Comparison of ENCODE assay signal across 19 mouse cellular contexts in genomic region chr2:132943596-132943995, GRCm38 (mm10). TPM values are rescaled to one million over a fixed set of nuclear protein-coding genes. Genes with fewer than 3 reads are reported as not detected.
DNase-seq lines count a peak whose midpoint lies in the region; ATAC-seq and TF ChIP-seq lines count a peak whose summit lies in the region.
"Had no signal": no experiment of that assay in that cellular context is flagged by ENCODE, and none has a peak within 500 bp of the region (broad histone marks: within the 10 kb centered on the region; RNA-seq: fewer than 3 reads in every experiment).

No protein-coding gene starts in this region.

- peak; percentile 34 for DNase-seq in kidney, adult 9 months
- no peak for DNase-seq in kidney, postnatal 14 days
- DNase-seq in layer of hippocampus, postnatal 14 days (ENCODE audit: low spot score in 2 of 2), result no peak
- DNase-seq: B cell, adult 2 months; cerebellum, postnatal 25 days; heart, adult 18-20 months; thymus, postnatal 4 days had no signal

- peaks cover 56% of the 10 kb centered on the region for H3K27me3 ChIP-seq in embryonic facial prominence, embryonic 13.5 days
- H3K27me3 ChIP-seq in intestine, postnatal 0 days (replicated peaks; ENCODE audit: control insufficient read depth, insufficient read depth, low read length), result 0 out of 2 replicates have a peak, but pooled peaks cover 3% of the 10 kb centered on the region
- peaks cover 6% of the 10 kb centered on the region; the same call in 1 of the 2 replicates for H3K27me3 ChIP-seq in stomach, embryonic 14.5 days (ENCODE audit: control insufficient read depth, insufficient read depth, low read length)
- peaks cover 59% of the 10 kb centered on the region for H3K27me3 ChIP-seq in midbrain, embryonic 13.5 days

- H3K27ac ChIP-seq in embryonic facial prominence, embryonic 13.5 days, result no peak overlapping the region
- peak overlapping the region; percentile 62; the same call in 1 of the 2 replicates for H3K27ac ChIP-seq in intestine, postnatal 0 days (ENCODE audit: low read depth, low read length)
- H3K27ac ChIP-seq in stomach, embryonic 14.5 days (ENCODE audit: low read length), result no peak overlapping the region
- no peak overlapping the region for H3K27ac ChIP-seq in midbrain, embryonic 13.5 days
- H3K27ac ChIP-seq: forebrain, embryonic 12.5 days; heart, embryonic 15.5 days; hindbrain, embryonic 12.5 days; neural tube, embryonic 13.5 days had no signal

- peak overlapping the region; percentile 31 for H3K4me2 ChIP-seq in embryonic facial prominence, embryonic 13.5 days
- H3K4me2 ChIP-seq in intestine, postnatal 0 days (replicated peaks; ENCODE audit: low read depth), result peak overlapping the region; percentile 71
- peak overlapping the region; percentile 44 for H3K4me2 ChIP-seq in stomach, embryonic 14.5 days (replicated peaks; ENCODE audit: low read depth, low read length)
- no peak overlapping the region for H3K4me2 ChIP-seq in midbrain, embryonic 13.5 days (replicated peaks)
- H3K4me2 ChIP-seq: forebrain, embryonic 12.5 days; heart, embryonic 15.5 days; hindbrain, embryonic 12.5 days; neural tube, embryonic 13.5 days had no signal

- ATAC-seq in embryonic facial prominence, embryonic 13.5 days (ENCODE audit: insufficient number of reproducible peaks, insufficient read depth, low FRiP score, low TSS enrichment, low read depth), result no peak
- no peak for ATAC-seq in intestine, postnatal 0 days
- no peak for ATAC-seq in stomach, embryonic 14.5 days (ENCODE audit: insufficient number of reproducible peaks, insufficient read depth, low FRiP score, low read depth)
- no peak for ATAC-seq in midbrain, embryonic 13.5 days

- no peak for TF ChIP-seq CTCF in intestine, postnatal 0 days (IDR thresholded peaks at IDR 0.05; ENCODE audit: low read depth)

- no peaks in the 10 kb centered on the region for H3K36me3 ChIP-seq in embryonic facial prominence, embryonic 13.5 days
- H3K36me3 ChIP-seq in intestine, postnatal 0 days (ENCODE audit: control insufficient read depth, insufficient read depth), result peaks cover 4% of the 10 kb centered on the region; the same call in 1 of the 2 replicates
- H3K36me3 ChIP-seq in stomach, embryonic 14.5 days (ENCODE audit: control insufficient read depth, insufficient read depth, low read length), result no peaks in the 10 kb centered on the region
- H3K36me3 ChIP-seq in midbrain, embryonic 13.5 days, result no peaks in the 10 kb centered on the region
- H3K36me3 ChIP-seq: forebrain, embryonic 12.5 days; heart, embryonic 15.5 days; hindbrain, embryonic 12.5 days; neural tube, embryonic 13.5 days had no signal

- 42% methylated on average over 9 of the region's 9 CpGs for WGBS in embryonic facial prominence, embryonic 13.5 days
- 11% methylated on average over 9 of the region's 9 CpGs for WGBS in intestine, postnatal 0 days
- 38% methylated on average over 9 of the region's 9 CpGs for WGBS in stomach, embryonic 14.5 days
- 60% methylated on average over 9 of the region's 9 CpGs for WGBS in midbrain, embryonic 13.5 days

- H3K4me1 ChIP-seq in embryonic facial prominence, embryonic 13.5 days, result peaks cover 13% of the 10 kb centered on the region
- 0 out of 2 replicates have a peak, but pooled peaks cover 4% of the 10 kb centered on the region for H3K4me1 ChIP-seq in intestine, postnatal 0 days (replicated peaks; ENCODE audit: control insufficient read depth, insufficient read depth, low read length)
- no peaks in the 10 kb centered on the region for H3K4me1 ChIP-seq in stomach, embryonic 14.5 days (ENCODE audit: control insufficient read depth, insufficient read depth, low read length)
- peaks cover 14% of the 10 kb centered on the region for H3K4me1 ChIP-seq in midbrain, embryonic 13.5 days (replicated peaks)

- peak overlapping the region; percentile 27 for H3K4me3 ChIP-seq in embryonic facial prominence, embryonic 13.5 days
- H3K4me3 ChIP-seq in intestine, postnatal 0 days (ENCODE audit: low read depth, low read length), result peak overlapping the region; percentile 57
- H3K4me3 ChIP-seq in stomach, embryonic 14.5 days (ENCODE audit: low read depth, low read length), result peak overlapping the region; percentile 35
- H3K4me3 ChIP-seq in midbrain, embryonic 13.5 days (replicated peaks), result no peak overlapping the region
- H3K4me3 ChIP-seq: forebrain, embryonic 12.5 days; heart, embryonic 15.5 days; hindbrain, embryonic 12.5 days; neural tube, embryonic 13.5 days had no signal

- 0 out of 2 replicates have a peak overlapping the region, but pooled peaks have one; percentile 3 for H3K9ac ChIP-seq in embryonic facial prominence, embryonic 13.5 days
- peak overlapping the region; percentile 12; the same call in 1 of the 2 replicates for H3K9ac ChIP-seq in intestine, postnatal 0 days (ENCODE audit: low read depth, low read length)
- H3K9ac ChIP-seq in stomach, embryonic 14.5 days (replicated peaks; ENCODE audit: low read depth, low read length), result no peak overlapping the region
- H3K9ac ChIP-seq in midbrain, embryonic 13.5 days (replicated peaks), result no peak overlapping the region
- H3K9ac ChIP-seq: forebrain, embryonic 12.5 days; heart, embryonic 15.5 days; hindbrain, embryonic 12.5 days; neural tube, embryonic 13.5 days had no signal

- H3K9me3 ChIP-seq in embryonic facial prominence, embryonic 13.5 days, result no peaks in the 10 kb centered on the region
- no peaks in the 10 kb centered on the region for H3K9me3 ChIP-seq in intestine, postnatal 0 days (ENCODE audit: control insufficient read depth)
- no peaks in the 10 kb centered on the region for H3K9me3 ChIP-seq in stomach, embryonic 14.5 days (ENCODE audit: control insufficient read depth, low read depth, low read length)
- no peaks in the 10 kb centered on the region for H3K9me3 ChIP-seq in midbrain, embryonic 13.5 days
- H3K9me3 ChIP-seq: forebrain, embryonic 12.5 days; heart, embryonic 15.5 days; hindbrain, embryonic 12.5 days; neural tube, embryonic 13.5 days had no signal

RNA-seq across cellular contexts. Expression of gene Fermt1, which starts 2.1 kb away (rescaled TPM):
- polyA plus RNA-seq in embryonic facial prominence, embryonic 13.5 days (2015; fragmentation: Nextera tagmentation; extraction: Ambion mirVana), result 24.9 and 27.0 TPM in 2 replicates
- polyA plus RNA-seq in intestine, postnatal 0 days (2015; fragmentation: Nextera tagmentation; extraction: Ambion mirVana), result 69.7 and 77.5 TPM in 2 replicates
- 55.8 and 62.7 TPM in 2 replicates for polyA plus RNA-seq in stomach, embryonic 14.5 days (2014; fragmentation: Nextera tagmentation; extraction: Ambion mirVana)
- polyA plus RNA-seq in midbrain, embryonic 13.5 days (2015; fragmentation: Nextera tagmentation; extraction: Ambion mirVana), result not detected in 2 replicates
- total RNA-seq in layer of hippocampus, postnatal 14 days (2021), result under 1 TPM; 0.19 to 0.76 TPM
- total RNA-seq: gastrocnemius, adult 18-20 months; heart, adult 18-20 months; megakaryocyte, adult 5-6 weeks had no signal
- polyA plus RNA-seq: midbrain, postnatal 0 days; neural tube, embryonic 13.5 days; testis, adult 2 months had no signal

Comparison
In these comparisons a context has a peak if more than half of its experiments do, and no peak if none do; other contexts are left out.
1. H3K9ac ChIP-seq: peak in embryonic facial prominence, embryonic 13.5 days (single experiment) and intestine, postnatal 0 days (single experiment); none in stomach, embryonic 14.5 days (single experiment) and midbrain, embryonic 13.5 days (single experiment).
2. RNA of gene Fermt1, which starts 2.1 kb away (polyA plus RNA-seq): 69.7 to 77.5 TPM in intestine, postnatal 0 days, 55.8 to 62.7 TPM in stomach, embryonic 14.5 days and 24.9 to 27.0 TPM in embryonic facial prominence, embryonic 13.5 days; not detected in midbrain, embryonic 13.5 days; every median in the first group is over 10 times any median in the second.